ENCODE assay signal across 12 mouse cellular contexts in the genomic region with DNA sequence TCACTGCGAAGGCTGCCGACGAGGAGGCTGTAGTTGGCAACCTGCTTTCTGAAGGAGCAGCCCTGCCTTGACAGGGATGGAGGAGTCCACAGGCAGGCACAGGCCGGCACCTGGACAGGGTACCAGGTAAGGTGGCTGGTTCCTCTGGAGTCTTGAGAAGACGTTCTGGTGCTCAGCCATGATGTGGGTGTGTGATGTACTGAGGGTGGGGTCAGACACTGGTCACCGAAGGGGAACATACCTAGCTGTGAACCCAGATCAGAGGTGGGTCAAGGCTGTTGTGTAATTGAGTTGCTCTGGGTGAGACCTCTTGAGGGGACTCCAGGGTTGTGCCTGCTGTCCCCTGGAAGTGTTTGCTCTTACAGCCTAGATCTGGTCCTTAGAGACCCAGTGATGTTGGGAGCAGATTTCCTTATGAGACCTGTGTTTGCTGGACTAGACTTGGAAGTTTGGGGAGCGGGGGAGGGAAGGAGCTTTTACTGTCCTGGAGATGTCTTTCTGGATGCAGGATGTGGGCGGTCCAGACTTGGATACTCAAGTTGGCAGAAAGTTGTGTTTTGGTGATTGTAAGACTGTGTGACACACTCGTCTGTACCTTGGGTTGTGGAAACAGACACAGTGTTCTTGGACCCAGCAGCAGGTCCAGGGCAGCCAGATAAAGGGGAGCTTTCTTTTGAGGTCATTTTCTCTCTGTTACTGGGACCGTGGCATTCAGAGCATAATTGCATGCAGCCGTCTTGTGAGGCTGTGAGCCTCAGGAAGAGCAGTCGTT.
A peak's percentile ranks its signal among the peaks of the same experiment; 100 is the strongest.
DNase-seq lines count a peak whose midpoint lies in the region; ATAC-seq lines count a peak whose summit lies in the region.
"Had no signal": no experiment of that assay in that cellular context is flagged by ENCODE, and none has a peak within 500 bp of the region (broad histone marks: within the 10 kb centered on the region; RNA-seq: fewer than 3 reads in every experiment).

No protein-coding gene starts in this region.

- peak; percentile 56 for DNase-seq in gastrocnemius, postnatal 25 days
- no peak for DNase-seq in gastrocnemius, adult 8-10 months (ENCODE audit: low spot score in 2 of 2)
- DNase-seq in embryonic facial prominence, embryonic 10.5 days (ENCODE audit: low spot score): no peak
- DNase-seq in hindbrain, embryonic 11.5 days (ENCODE audit: low spot score): peak; percentile 21
- no peak for DNase-seq in thymus, postnatal 36 days
- no peak for DNase-seq in limb, embryonic 10.5 days (ENCODE audit: low spot score)
- no peak for DNase-seq in left cerebral cortex, adult 11 months (ENCODE audit: low spot score)
- DNase-seq: B cell, adult 2 months; cerebellum, adult 18-20 months; kidney, adult 9 months; layer of hippocampus, postnatal 36 days had no signal

- 0 out of 2 replicates have a peak overlapping the region, but pooled peaks have one; percentile 8 for H3K4me2 ChIP-seq in hindbrain, embryonic 11.5 days (replicated peaks; ENCODE audit: low read depth, low read length)
- H3K4me2 ChIP-seq in midbrain, embryonic 13.5 days (replicated peaks): peak overlapping the region; percentile 47

- H3K27ac ChIP-seq in embryonic facial prominence, embryonic 10.5 days (replicated peaks): peak overlapping the region; percentile 49; the same call in 1 of the 2 replicates
- no peak overlapping the region for H3K27ac ChIP-seq in hindbrain, embryonic 11.5 days (ENCODE audit: low read depth, low read length)
- peak overlapping the region; percentile 35 for H3K27ac ChIP-seq in midbrain, embryonic 13.5 days
- no peak overlapping the region for H3K27ac ChIP-seq in limb, embryonic 10.5 days

- 58% methylated on average over 12 of the region's 12 CpGs for WGBS in embryonic facial prominence, embryonic 10.5 days
- 53% methylated on average over 12 of the region's 12 CpGs for WGBS in hindbrain, embryonic 11.5 days
- WGBS in midbrain, embryonic 13.5 days: 47% methylated on average over 12 of the region's 12 CpGs
- 73% methylated on average over 12 of the region's 12 CpGs for WGBS in limb, embryonic 10.5 days

- peaks cover 38% of the 10 kb centered on the region for H3K4me1 ChIP-seq in embryonic facial prominence, embryonic 10.5 days
- peaks cover 9% of the 10 kb centered on the region for H3K4me1 ChIP-seq in hindbrain, embryonic 11.5 days (replicated peaks; ENCODE audit: control insufficient read depth, insufficient read depth, low read length)
- peaks cover 45% of the 10 kb centered on the region for H3K4me1 ChIP-seq in midbrain, embryonic 13.5 days (replicated peaks)
- H3K4me1 ChIP-seq in limb, embryonic 10.5 days: peaks cover 22% of the 10 kb centered on the region

- H3K4me3 ChIP-seq in embryonic facial prominence, embryonic 10.5 days: no peak overlapping the region
- H3K4me3 ChIP-seq in hindbrain, embryonic 11.5 days (ENCODE audit: low read depth, low read length): no peak overlapping the region
- peak overlapping the region; percentile 19 for H3K4me3 ChIP-seq in midbrain, embryonic 13.5 days (replicated peaks)
- no peak overlapping the region for H3K4me3 ChIP-seq in limb, embryonic 10.5 days

- no peaks in the 10 kb centered on the region for H3K9me3 ChIP-seq in embryonic facial prominence, embryonic 10.5 days
- H3K9me3 ChIP-seq in hindbrain, embryonic 11.5 days (ENCODE audit: control insufficient read depth, low read length): no peaks in the 10 kb centered on the region
- H3K9me3 ChIP-seq in midbrain, embryonic 13.5 days: no peaks in the 10 kb centered on the region
- no peaks in the 10 kb centered on the region for H3K9me3 ChIP-seq in limb, embryonic 10.5 days (replicated peaks)

- H3K36me3 ChIP-seq in embryonic facial prominence, embryonic 10.5 days (replicated peaks): no peaks in the 10 kb centered on the region
- H3K36me3 ChIP-seq in hindbrain, embryonic 11.5 days (ENCODE audit: control insufficient read depth, insufficient read depth, low read length): no peaks in the 10 kb centered on the region
- H3K36me3 ChIP-seq in midbrain, embryonic 13.5 days: no peaks in the 10 kb centered on the region
- H3K36me3 ChIP-seq in limb, embryonic 10.5 days: no peaks in the 10 kb centered on the region

- no peak overlapping the region for H3K9ac ChIP-seq in hindbrain, embryonic 11.5 days (ENCODE audit: low read depth, low read length)
- H3K9ac ChIP-seq in midbrain, embryonic 13.5 days (replicated peaks): no peak overlapping the region; the same call in 1 of the 2 replicates

- ATAC-seq in hindbrain, embryonic 11.5 days (ENCODE audit: low FRiP score): no peak
- ATAC-seq in midbrain, embryonic 13.5 days: 0 out of 2 replicates have a peak, but pooled peaks have one; percentile 32

- peaks cover 22% of the 10 kb centered on the region for H3K27me3 ChIP-seq in embryonic facial prominence, embryonic 10.5 days (replicated peaks; ENCODE audit: low read depth, poor library complexity, severe bottlenecking)
- peaks cover 2% of the 10 kb centered on the region; the same call in 1 of the 2 replicates for H3K27me3 ChIP-seq in hindbrain, embryonic 11.5 days (ENCODE audit: control insufficient read depth, insufficient read depth, low read length)
- H3K27me3 ChIP-seq in midbrain, embryonic 13.5 days: 0 out of 2 replicates have a peak, but pooled peaks cover 4% of the 10 kb centered on the region
- no peaks in the 10 kb centered on the region for H3K27me3 ChIP-seq in limb, embryonic 10.5 days (ENCODE audit: low read depth, poor library complexity, severe bottlenecking)

Comparison
In these comparisons a context has a peak if more than half of its experiments do, and no peak if none do; other contexts are left out.
1. DNase-seq: peak in gastrocnemius, postnatal 25 days (single experiment) and hindbrain, embryonic 11.5 days (single experiment); none in gastrocnemius, adult 8-10 months (0 of 2), embryonic facial prominence, embryonic 10.5 days (single experiment), thymus, postnatal 36 days (0 of 2), limb, embryonic 10.5 days (single experiment) and left cerebral cortex, adult 11 months (single experiment).
2. H3K27ac ChIP-seq: peak in embryonic facial prominence, embryonic 10.5 days (single experiment) and midbrain, embryonic 13.5 days (single experiment); none in hindbrain, embryonic 11.5 days (single experiment) and limb, embryonic 10.5 days (single experiment).